Mouse (Mus musculus): Measurements from ENCODE around the gene Ttc27.

Gene Ttc27

DNA sequence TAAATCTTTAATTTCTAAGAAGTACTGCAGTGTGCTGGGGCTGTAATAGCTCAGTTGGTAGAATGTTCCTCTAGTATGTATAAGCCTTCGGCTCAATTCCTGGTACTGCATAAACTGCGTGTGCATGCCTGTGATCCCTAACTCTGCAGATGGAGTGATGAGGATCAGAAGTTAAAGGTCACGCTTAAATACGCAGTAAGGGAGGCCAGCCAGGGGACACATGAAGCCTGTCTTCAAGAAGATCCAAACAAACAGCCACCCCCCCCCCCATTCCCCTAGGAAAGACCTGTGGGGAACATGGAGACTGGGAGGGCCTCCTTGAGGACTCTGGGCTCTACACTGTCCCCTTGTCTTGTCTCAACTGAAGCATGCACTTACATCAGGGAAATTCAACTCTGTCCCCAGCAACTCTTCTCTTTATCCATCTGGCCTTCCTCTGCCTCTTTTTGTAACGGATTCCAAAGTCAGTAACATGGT, 36.1 kb downstream of the Ttc27 start:
- DNase-seq (ENCODE audit: low spot score): no peak

DNA sequence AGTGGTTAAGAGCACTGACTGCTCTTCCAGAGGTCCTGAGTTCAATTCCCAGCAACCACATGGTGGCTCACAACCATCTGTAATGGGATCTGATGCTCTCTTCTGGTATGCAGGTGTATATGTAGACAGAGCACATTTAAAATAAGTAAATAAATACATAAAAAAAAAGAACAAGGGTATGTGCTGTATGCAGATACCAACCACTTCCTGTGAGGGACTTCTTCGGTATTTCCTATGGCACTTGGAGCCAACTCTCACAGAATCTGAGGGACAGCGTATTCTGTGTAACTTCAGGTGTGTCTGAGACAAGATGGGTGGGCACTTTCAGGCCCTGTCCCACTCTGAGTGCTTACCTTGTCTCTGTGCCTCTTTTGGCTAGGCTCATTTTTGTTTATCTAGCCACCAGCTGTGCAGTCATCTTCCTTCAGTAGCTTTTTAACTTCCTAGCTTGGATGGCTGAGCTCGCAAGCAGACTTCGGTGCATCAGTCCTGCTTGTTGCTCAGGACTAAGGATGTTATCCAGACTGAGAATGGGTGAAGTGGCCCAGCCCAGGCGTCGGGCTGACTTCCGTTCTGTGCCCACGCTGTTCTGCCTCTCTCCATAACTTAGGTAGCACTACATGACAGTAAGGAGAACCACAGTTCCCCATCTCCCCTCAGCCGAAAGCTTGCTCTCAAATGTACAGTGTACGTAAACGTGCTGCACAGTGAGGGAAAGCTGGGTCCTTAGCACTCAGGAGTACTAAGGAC, 37.0 kb downstream of the Ttc27 start:
- no peak for DNase-seq (ENCODE audit: low spot score)

DNA sequence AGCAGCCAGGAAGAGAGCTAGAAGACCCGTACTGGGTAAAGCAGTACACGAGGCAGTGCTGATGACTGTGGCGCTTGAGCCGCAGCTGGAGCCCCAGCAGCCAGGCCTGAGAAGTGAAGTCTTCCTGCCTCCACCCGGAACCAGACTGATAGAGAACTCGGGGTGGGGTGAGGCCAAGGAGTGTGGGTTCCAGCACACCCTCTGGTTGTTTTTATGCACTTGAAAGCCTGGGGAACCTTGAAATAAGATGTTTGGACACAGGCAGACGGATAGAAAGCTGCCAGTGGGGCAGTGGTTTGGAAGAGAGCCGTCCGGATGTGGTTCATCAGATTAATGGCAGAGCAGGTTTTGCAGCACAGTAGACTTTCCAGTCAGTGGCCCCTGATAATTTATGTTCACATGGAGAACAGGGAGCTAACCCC, 51.9 kb downstream of the Ttc27 start:
- no peak for DNase-seq (ENCODE audit: low spot score)

DNA sequence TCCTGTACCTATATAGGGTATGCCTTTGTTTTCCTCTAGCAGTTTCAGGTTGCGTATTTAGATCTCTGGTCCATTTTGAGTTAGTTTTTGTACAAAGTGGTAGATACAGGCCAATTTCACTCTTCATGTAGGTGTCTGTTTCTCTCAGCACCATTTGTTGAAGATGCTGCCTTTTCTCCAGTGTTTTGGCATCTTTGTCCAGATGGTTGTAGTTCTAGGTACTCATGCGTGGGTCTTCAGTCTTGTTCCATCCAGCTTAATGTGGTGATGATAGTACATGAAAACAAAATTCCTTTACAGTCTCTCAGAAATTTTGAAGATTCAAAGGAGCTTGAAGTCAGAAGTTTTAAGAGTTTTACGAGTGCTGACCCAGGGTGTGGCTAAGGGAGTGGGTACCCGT, 54.8 kb downstream of the Ttc27 start:
- DNase-seq (ENCODE audit: low spot score): no peak

DNA sequence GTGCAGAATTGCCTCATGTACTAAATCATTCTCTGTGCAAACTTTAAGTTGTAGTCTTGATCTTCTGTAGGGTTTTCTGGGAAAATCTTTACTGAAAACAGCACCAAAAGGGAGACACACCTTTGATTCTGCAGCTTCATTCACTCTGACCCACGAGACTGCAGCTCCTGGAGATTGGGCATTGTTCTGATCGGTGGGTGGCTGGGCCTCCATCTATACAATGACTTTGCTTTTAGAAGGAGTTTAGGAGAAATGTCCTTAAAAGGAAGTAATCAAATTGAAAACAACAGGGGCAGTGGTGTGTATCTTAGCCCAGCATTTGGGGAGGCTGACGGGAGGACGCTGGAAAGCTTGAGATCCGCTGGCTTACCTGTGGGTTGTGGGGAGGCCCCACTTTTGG, 56.0 kb downstream of the Ttc27 start:
- DNase-seq (ENCODE audit: low spot score): no peak

DNA sequence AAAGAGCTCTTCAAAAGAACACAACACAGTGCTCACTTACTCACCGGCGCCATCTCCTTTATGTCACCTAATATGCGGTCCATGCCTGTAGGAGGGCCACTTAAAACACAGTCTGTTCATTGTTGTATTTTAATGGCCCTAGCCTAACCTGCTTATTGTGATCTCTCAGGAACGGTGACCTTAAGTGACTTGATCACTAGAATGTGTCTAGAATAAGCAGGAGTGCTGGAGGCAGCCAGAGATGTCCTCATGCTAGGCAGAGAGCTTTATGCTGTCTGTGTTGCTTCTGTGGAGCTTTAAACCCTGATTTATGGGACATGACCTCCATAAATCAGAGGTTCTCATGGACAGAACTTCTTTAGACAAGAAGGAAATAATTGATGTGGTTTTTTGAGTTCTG, 62.6 kb downstream of the Ttc27 start:
- DNase-seq (ENCODE audit: low spot score): no peak

DNA sequence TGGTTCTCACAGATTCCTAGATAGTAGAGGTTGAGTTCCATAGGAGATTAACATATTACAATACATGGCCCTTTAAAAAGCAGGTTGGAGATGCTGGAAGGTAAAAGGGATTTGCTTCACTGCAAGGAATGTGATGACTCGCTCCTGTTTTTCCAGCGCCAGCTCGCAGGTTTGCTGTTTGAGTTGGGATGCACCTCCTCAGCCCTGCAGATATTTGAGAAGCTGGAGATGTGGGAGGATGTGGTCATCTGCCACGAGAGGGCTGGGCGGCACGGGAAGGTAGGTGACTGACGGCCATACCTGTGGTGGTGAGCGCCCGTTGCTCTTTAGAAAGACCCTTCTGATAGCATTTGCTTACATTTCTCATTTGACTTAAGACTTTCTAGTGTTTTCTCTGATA, 63.1 kb downstream of the Ttc27 start:
- DNase-seq (ENCODE audit: low spot score): no peak

DNA sequence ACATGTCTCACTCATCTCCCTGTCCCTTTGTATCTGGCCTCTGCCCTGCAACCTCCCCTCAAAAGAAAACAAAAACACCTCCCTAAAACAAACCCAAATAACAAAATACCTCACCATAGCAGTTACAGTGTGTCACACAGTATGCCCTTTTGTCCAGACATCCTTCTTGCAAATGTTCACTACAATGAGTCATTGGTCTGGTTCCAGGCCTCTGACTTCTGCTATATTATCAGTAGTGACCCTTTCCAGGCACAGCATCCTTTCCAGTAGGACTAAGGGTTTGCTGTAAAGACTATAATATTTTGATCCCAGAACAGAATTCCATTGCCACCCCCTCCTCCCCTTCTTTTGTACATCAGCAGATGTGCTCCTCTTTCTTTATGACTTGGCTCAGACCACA, 64.4 kb downstream of the Ttc27 start:
- no peak for DNase-seq (ENCODE audit: low spot score)

DNA sequence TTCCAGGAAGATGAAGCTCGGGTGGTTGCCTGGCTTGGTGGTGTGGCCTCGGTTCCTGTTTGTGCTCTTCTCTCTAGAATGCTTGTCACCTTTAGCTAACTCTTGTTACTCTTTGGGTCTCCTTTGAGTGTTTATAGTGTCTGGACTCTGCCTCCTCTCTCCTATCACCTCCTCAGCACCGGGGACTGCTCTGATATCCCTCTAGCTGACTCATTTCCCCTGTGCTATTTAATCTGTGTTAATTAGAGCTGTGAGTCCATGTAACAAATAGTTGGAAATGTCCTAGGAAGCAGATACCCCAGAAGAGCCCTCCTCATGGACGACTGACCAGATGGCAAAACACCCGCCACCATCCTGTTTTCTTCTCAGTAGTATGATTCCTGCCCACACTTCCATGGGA, 68.1 kb downstream of the Ttc27 start:
- DNase-seq (ENCODE audit: low spot score): no peak

DNA sequence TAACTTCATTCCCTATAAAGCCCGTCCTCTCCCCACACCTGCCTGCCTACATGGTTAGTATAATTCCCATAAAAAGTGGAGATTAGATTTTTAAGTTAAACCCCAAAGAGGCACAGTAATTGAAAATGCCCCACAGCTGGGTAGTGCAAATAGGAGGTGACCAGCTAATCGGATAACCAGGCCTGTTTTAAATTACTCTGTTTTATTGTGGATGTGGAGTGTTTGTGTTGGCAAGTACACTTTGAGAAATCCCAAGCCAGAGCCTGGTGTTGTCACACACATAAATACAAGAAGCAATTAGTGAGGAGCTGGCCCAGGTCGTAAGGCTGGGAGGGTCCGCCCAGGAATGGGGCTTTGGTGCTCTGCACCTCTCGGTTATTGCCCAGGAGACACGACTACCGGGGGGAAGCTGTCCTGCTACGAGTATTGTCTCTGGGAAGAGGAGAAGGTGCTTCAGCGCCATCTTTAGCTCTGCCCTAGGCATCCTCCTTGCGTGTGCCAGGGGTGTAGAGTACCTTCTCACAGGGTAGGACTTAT, 68.7 kb downstream of the Ttc27 start:
- DNase-seq (ENCODE audit: low spot score): no peak

DNA sequence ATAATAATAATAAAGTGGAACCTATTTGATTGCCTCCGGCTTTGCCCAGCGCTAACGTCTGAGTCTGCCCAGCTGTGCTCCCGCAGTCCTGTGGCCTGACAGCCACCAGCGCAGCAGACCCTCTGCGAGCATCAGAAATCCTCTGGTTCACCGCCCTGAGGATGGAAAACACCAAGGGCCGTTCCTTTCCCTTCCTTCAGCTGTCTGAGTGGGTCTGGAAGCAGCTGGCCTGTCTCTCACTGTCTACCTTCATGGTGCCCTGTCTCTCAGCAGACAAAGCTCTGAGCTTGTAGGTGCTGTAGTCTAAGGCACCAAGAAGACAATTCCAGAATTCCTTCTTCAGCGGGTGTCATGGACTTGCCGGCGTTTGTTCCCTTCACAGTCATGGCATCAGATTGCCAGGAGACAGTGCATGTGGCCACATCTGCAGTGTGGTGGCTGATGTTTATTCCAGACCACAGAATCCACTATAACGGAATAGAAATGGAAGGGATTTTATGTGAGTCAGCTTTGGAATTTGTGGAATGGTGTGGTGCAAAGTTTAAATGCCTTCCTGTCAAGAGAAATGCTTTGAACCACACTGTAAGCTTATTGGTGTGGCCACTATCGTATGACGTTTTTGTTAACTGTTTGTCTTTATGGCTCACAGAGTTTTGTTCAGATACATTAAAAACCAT, 78.6 kb downstream of the Ttc27 start:
- DNase-seq (ENCODE audit: low spot score): no peak

DNA sequence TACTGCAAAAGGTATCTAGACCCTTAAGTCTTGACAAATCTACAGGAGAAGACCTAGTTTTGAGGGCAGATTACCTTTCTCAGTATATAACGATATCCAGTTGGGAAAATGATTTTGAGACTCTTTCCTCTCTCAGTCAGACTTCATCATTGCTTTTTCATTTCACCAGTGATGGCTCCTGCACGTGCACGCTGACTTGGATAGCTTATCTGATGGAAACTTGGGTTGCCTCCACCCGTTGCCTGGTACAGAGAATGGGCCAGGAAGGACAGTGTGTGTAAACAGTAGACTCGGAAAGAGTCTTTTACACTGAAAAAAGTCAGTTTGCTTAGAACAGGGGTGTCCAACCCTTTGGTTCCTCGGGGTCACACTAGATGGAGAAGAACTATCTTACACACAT, 82.3 kb downstream of the Ttc27 start:
- no peak for DNase-seq (ENCODE audit: low spot score)

DNA sequence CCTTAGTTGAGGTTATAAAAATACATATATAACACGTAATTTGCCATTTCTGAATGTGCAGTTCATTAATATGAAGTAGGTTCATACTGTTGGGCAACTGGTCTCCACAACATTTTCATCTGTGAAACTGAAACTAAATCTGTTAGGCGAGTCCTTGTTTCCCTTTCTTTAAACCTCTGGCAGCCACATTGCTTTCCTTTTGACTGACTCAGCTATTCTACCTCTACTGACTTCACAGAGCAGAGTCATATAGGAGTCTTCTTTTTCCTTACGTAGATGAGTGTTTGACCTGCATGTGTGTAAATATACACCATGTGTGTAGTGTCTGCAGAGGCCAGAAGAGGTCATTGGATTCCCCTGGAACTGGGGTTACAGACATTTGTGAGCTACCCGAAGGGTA, 85.2 kb downstream of the Ttc27 start:
- DNase-seq (ENCODE audit: low spot score): no peak

DNA sequence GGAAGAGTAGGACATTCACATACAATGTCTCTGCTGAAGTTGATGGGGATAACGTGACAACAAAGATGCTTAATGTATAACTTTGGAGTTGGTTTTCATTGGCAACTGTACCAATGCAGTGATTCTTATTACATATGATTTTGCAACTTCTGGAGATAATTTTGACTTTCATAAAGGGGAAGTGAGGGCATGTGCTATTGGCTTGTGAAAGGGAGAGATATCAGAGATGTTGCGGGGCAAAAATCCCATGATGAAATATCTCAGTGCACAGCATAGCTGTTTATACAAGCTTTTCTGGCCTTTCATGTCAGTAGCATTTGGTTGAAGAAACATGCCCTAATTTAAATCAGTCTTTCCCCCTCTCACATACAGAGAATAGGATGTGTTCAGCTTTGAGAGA, 86.3 kb downstream of the Ttc27 start:
- no peak for DNase-seq (ENCODE audit: low spot score)

DNA sequence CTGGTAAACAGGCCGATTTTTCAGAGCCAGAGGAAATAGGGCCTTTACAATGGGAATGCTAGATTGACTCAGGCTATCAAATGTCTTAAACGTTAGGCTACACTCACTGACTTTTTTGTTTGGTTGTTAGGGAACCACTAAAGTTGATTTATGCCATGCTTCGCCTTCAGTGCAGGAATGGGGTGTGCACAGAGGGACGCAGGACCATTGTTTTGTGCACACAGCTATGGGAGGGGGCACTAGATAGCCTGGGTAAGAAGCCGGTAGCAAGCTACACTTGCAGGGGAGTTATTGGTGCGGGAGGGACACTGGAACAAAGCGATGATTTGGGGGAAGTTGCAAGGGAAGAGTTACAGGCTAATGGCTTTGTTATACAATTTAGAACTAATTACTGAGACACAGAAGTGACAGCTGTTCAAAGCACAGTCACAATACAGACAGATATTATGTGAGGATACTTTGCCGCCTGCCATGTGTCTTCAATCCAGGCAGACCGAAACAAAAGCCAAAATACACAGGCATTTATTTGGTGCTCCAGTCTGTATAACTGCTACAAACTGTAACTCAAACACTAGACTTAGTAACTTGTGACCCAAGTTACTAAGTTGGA, 86.9 kb downstream of the Ttc27 start:
- no peak for DNase-seq (ENCODE audit: low spot score)

DNA sequence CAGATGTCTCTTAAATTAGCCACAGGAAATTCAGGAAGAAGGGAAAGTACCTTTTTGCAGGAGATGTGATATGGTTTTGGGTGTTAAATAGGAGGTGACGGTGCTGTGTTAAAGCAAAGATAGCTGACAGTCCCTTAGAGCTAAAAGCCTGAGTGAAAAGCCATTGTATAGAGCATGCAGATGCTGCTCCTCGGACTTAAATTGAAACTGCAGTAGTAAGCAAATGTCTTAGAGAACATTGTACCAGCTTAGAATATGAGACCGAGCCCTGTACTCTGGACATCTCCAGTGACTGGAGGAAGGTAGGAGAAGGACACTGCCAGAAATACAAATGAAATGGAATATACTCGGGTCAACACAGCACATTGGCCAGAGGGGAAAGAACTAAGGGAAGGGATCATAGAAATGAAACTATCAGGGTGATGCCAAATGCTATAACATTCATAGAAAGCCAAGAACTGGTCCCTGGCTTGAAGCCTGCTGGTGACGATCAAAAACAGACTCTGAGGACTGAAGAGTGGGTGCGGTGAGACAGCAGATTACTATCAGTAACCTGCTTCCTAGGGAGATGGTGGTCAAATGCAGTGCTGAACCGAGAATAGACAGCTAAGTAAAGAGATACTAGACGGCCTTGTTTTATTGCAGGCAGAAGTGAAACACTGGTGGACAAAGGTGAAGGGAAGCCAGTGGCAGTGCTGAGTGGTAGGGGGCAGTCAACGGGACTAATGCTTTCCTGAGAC, 90.1 kb downstream of the Ttc27 start:
- DNase-seq (ENCODE audit: low spot score): no peak

DNA sequence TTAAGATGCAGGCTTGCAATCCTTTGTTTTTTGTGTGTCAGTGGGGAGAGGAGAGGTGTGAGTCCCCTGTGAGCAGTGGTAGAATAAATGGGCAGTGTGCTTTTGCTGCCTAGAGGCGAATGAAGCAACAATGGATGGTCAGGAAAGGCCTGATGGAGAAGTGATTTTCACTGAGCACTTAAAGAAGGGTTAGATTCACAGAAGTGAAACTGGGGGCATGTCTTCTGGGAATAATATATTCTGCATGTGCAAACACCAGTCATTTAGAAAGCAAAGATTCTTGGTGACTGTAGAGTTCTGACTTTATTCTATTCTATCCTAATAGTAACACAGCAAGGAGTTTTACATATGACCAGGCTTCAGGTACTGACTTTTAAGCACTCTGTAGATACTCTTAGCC, 90.8 kb downstream of the Ttc27 start:
- DNase-seq (ENCODE audit: low spot score): no peak

DNA sequence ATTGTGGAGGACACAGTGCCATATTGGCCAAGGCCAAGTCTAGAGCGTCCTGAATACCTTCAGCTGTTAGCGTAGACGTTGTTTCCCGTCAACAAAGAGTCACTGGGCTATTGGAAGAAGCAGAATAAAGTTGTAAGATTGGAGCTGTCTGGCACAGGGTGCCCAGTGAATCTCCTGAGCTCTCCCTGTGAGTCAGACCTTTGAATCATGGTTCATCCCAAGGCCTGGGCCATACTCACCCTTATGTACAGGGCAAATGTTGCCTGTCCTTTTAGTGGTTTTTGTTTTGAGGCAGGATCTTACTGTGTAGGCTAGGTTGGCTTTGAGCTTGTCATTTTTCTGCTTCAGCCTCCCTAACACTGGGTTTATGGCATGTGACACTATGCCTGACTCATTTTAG, 91.4 kb downstream of the Ttc27 start:
- no peak for DNase-seq (ENCODE audit: low spot score)

DNA sequence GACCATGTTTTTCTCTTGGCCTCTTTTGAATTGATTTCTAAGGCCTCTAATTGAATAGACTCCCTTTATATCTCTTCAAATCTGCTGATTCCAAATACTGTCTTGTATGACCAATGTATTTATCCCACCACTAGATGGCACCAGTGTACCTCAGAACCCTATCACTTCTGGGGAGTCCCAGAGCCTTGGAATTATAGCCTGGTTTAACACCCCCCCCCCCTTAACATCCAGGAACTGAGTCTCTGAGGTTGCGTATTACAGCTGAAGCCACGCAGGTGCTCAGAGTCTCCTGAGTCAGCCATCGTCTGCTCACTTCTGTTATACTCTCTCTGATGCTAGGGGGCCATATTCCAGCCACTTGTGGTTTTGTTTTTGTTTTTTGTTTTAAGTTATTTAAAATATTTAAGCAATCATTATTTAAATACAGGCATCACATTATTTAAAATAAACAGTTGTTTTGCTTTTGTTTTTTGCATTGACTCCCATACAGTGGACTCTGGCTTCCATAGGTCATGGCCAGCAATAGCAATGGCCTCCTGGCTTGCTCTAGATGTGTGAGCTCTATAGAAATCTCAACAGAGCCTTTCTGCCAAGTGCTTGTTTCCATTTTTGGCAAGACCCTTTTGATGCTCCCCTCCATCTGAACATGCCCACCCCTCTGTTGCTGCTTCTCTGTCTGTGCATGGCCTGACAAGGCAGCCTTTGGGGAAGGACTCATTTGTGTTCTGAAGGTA, 93.5 kb downstream of the Ttc27 start:
- DNase-seq (ENCODE audit: low spot score): no peak

DNA sequence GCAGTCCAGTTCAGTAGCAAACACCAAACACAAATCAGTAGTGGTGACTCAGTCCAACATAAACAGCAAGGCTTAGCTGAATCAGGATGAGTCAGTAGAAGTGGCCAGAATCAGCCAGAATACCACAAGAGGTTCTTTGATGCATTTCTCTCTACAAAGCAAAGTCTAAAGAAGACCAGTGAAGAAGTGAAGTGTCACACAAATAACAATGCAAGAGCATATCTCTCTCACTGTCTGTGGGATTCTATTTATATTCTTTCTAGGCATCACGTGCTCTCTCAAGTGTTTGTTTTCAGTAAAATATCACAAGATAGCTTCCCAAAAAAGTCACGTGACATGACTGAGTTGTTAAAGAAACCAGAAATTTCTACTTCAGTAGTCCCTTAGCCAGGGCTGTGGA, 102.2 kb downstream of the Ttc27 start:
- no peak for DNase-seq (ENCODE audit: low spot score)

DNA sequence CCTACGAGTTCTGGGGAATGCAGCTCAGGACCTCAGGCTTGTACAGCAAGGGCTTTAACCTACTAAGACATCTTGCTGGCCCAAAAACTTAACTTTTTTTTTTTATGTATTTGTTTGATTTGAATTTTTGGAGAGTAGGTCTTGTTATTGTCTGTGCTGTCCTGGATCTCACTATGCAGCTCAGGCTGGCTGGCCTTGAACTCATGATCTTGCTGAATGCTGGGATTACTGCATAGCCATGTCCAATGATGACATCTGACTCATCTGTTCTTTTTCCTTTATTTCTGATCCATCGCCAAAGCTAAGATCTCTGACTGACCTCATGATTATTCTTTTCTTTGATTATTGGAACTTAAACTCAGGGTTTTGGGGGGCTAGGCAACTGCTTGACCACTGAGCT, 113.3 kb downstream of the Ttc27 start:
- DNase-seq (ENCODE audit: low spot score): no peak

DNA sequence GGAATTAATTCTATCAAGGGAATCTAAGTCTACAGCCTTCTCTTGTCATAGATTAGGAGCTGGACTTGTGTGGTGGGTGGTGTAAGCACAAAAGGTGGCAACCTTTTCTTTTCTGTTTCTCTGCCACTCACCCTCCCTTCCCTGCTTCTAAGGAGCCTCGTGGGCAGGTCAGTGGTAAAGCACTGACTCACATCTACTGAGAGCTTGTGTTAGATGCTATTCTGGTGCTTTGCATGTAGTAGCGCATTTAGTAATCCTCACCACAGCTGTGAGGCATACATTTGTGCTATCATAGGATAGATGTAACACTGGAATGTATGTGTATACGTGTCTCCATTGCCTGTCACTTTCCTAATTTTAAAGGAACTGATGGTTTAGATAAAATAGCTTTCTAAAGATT, 124.2 kb downstream of the Ttc27 start:
- DNase-seq (ENCODE audit: low spot score): no peak

Measured in testis, postnatal 14 days (tissue).